Mouse (Mus musculus) ES-E14 (cell line): ENCODE measurements at regions not wholly inside any gene's neighbourhood (a gene's known extent, or its start where the extent isn't known, plus 50 kb on each side); places are given as distances from the start of the nearest gene placed in this dataset.

Source experiments
- CHD2 ChIP-seq: IDR thresholded peaks from 2 replicates; pipeline ENCODE4 v1.6.1; 2014; ENCODE audit warnings: mild to moderate bottlenecking, low read depth, low read length, inconsistent platforms
- HCFC1 ChIP-seq: IDR thresholded peaks from 2 replicates; pipeline ENCODE4 v1.6.1; 2012; ENCODE audit warnings: low read length, inconsistent platforms, borderline replicate concordance; ENCODE audit not compliant: insufficient read depth
- ZC3H11A ChIP-seq: IDR thresholded peaks from 2 replicates; pipeline ENCODE4 v1.6.1; 2012; ENCODE audit warnings: low read depth, mild to moderate bottlenecking, inconsistent platforms, low read length, borderline replicate concordance
- ZNF384 ChIP-seq: IDR thresholded peaks from 2 replicates; pipeline ENCODE4 v1.6.1; 2012; ENCODE audit warnings: low read depth, low read length, inconsistent platforms

DNA sequence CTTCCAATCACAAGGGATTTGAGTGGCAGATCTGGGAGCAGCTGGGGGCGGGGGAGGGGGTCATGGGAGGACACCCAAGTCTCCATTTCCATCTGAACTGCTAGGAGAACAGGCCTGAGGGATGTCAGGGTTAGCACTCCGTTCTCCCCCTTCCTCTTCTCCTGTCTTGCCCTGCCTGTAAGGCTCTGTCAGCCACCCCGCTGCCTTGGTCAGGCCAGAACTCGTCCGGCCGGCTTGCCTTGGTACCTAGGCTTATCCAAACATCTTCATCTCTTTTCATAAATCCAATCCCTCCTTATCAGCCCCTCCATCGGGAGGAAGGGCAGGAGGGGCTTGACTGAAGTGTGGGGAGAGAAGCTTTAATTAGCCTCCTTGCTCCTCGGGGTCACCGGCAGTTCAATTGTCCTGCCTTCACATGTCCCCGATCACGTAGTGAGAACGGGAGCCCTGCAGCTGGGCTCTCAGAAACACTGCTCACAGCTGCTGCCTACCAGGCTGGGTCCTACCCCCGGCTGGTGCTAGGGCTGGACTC lies 208.0 kb downstream of the Sox9 start:
- TF ChIP-seq ZC3H11A (no peak), ZNF384 (no peak), CHD2 (no peak), HCFC1 (no peak)
